Mouse (Mus musculus) gastrocnemius, adult 2 months (tissue): Measurements from ENCODE around the gene Dtd1. TPM values are rescaled to one million over a fixed set of nuclear protein-coding genes. Genes with fewer than 3 reads are reported as not detected.

Experiments
- DNase-seq: peaks from one replicate; pipeline ENCODE4 v3.0.0; 2022
- H3K27ac ChIP-seq: fragments of 200-600 bp; 2 replicates; pipeline ENCODE4 v1.8.1; 2022; ENCODE audit warnings: mild to moderate bottlenecking
- H3K4me3 ChIP-seq: fragments of 200-600 bp; 2 replicates; pipeline ENCODE4 v1.8.1; 2022; ENCODE audit warnings: mild to moderate bottlenecking, moderate library complexity
- CTCF ChIP-seq: fragments of 200-600 bp; IDR thresholded peaks from 2 replicates; pipeline ENCODE4 v1.8.1; 2022; ENCODE audit warnings: antibody characterized with exemption, mild to moderate bottlenecking, moderate library complexity
- intact Hi-C: fragments of 180-260 bp; cut with DNase I; formaldehyde crosslinking; loops from one replicate; pipeline ENCODE4 v1.15.1; 2025
- total RNA-seq, 2 experiments: library from RNA; stranded (reverse); gene quantifications; 2 replicates each; pipeline ENCODE4 v1.2.3; 2021

Dtd1 gene
- total RNA-seq, 2 experiments from 2014 or later, result 11.6 to 12.4 TPM

DNA sequence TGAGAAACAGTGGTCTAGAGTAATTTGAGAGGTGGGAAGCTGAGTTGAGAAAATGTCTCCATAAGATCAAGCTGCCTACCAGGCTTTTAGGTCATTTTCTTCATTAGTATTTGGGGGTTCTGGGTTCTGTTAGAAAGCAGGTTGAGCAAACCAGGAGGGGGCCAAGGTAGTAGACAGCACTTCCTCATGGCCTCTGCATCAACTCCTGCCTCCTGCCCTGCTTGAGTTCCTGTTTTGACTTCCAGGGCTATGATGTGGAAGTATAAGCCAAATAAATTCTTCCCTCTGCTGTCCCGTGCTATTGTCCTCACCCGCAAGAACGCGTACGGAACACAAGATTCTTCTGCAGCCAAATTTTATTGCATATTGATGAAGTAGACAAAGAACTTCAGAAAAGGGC is 165.5 kb downstream of the Dtd1 start:
- H3K4me3 ChIP-seq, result no peak overlapping the region
- no peak for TF ChIP-seq CTCF
- intact Hi-C loops, result no loop called here
- no peak overlapping the region for H3K27ac ChIP-seq
- DNase-seq, result no peak

DNA sequence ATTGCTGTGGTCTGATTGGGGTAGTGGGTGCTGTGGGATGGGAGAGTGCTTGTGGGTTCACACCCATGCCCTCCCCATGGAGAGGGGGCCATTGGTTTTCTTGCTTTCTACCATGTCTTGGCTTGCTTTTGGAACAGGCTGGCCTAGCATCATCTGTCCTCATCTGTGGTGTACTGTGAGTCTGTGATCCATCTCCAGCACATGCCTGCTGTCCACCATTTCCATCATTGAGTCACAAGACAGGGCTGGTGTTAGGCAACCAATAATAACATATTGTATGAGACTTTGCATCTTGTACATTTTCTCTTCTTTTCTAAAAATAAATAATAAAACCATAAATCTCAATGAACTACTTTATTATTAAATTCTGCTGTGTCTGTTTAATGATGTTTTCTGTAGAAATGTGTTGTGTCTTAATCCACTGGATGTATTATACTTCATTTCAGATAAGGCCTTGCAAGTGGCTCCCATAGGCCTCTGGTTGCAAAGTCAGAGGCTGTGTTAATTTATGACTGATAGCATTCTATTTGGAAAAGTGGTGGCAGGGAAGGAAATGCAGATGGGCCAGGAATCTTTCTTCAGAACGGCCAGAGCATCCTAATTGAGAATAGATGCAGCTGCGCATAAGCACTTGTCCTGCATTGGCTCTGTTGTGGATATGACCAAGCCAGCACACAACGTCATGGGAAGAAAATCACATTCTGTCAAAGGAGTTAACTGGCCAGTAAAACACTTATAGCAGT is 168.8 kb downstream of the Dtd1 start:
- intact Hi-C loops, result no loop called here
- DNase-seq, result no peak
- no peak overlapping the region for H3K4me3 ChIP-seq
- H3K27ac ChIP-seq, result no peak overlapping the region
- no peak for TF ChIP-seq CTCF

DNA sequence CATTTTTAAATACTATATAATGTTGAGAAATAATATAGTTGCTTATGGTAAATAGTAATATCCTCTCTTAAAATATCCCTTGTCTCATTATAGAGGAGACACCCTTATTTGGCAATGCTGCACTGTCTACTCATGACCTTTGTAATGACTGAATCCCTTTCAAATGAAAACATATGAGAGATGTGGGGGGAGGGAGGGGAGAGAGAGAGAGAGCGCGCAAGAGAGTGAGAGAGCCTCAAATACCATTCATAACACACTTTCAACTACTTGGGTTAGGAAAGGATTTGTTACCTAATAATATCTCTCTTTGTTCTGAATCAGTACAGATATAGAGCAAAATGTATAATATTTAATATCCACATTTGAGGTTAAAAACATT is 169.4 kb downstream of the Dtd1 start:
- intact Hi-C loops, result no loop called here
- no peak for TF ChIP-seq CTCF
- DNase-seq, result no peak
- H3K27ac ChIP-seq, result no peak overlapping the region
- H3K4me3 ChIP-seq, result no peak overlapping the region

DNA sequence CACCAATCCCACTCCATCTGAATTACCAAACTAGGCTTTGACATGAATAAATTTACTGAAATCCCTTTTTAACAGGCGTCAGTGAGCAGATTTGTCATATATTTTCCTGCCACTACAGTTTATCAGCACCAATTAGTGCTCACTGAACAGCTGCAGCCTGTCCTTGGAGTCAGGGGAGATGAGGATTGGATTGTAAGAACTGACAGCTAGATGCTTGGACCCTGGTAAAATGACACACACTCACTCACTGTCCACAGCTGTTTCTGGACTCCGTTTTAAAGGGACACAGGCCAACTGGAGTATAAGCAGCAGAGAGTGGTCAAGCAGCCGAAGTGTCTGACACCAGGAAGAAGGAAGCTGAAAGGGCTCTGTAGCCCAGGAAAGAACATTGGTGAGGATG is 169.9 kb downstream of the Dtd1 start:
- no peak for DNase-seq
- H3K4me3 ChIP-seq, result no peak overlapping the region
- H3K27ac ChIP-seq, result no peak overlapping the region
- intact Hi-C loops, result no loop called here
- no peak for TF ChIP-seq CTCF

DNA sequence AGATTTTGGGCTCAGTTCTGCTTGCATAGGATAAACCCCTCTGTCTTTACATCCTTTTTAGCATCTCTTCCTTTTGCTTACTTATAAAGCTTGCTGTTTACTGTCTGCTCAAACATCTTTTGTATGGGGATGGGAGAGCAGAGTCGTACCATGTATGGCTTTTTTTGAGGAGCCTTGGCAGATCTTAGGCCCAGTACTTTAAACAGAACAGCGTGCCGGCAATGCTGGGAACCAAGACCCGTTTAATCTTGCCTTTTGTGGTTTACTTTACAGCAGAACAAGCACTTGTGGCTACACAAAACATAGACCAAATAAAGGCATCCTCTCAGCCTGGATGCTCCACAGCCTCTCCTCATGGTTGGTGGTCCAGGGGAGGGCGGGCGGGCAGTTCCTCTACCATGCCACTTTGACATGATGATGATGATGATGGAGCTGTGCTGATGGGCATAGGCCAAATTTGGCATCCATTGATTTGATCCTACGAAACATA is 170.8 kb downstream of the Dtd1 start:
- no peak for DNase-seq
- Histone ChIP-seq H3K4me3 (no peak overlapping the region), H3K27ac (no peak overlapping the region)
- intact Hi-C loops, result no loop called here
- no peak for TF ChIP-seq CTCF

DNA sequence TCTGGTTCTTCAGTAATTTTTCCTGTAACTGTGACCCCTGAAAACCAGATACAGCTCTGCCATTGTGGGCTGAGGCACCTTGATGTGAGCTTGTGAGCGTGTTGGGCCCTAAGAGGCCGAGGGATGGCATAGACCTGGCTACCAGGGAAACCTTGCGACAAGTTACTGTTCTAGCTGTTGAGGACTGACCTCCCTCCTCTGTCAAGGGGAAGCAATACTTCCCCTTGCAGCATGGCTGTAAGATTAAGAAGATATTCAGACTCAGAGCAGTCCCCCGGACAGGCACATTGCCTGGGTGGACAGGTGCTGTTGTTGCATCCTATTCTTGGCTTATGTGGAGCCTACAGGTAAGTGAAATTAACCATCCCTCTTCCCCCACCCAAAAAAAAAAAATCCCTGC is 172.1 kb downstream of the Dtd1 start:
- intact Hi-C loops, result no loop called here
- TF ChIP-seq CTCF, result no peak
- no peak overlapping the region for H3K27ac ChIP-seq
- H3K4me3 ChIP-seq, result no peak overlapping the region
- no peak for DNase-seq

DNA sequence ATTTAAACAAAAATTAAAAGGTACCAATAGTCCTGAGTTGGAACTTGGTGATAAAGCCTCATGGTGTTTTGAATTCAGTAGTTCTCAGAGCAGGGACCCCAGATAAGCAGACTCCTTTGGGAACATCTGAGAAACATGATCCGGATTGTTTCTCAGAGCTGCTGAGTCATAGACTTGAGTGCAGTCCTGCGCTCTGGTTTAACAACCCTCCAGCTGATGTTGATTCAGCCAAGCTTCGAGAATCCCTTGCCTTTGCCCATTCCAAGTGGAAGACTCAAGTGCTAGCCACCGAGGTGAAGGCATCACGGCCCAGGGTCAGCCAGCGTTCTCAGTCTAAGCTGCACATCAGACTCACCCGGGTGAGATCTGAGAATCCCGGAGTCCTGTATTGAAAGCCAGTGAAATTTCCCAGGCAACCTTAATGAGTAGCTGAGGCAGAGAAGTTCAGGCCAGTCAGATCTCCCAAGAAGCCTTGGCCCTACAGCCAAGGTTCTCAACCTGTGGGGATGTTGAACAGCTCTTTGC is 175.0 kb downstream of the Dtd1 start:
- TF ChIP-seq CTCF, result no peak
- intact Hi-C loops, result no loop called here
- no peak overlapping the region for H3K27ac ChIP-seq
- peak; percentile 46 for DNase-seq
- H3K4me3 ChIP-seq, result no peak overlapping the region

DNA sequence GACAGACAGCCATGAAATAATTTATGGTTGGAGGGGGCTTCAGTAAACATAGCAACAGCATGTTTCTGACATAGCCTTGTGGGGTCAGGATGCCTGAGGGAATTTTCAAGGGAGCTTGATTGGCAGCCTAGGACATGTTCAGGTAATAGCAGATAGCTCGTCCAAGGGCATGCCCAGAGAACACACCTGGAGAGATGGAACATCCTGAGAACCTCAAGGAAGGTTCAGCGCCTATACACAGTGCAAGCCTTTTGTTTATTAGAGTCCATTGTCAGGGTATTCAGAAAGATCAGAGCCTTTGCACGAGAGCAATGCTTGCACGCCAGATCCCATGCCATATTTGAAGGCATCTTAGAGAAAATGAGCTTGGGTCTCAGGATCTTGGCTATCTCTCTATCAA is 175.9 kb downstream of the Dtd1 start:
- H3K4me3 ChIP-seq, result no peak overlapping the region
- TF ChIP-seq CTCF, result no peak
- DNase-seq, result no peak
- intact Hi-C loops, result no loop called here
- H3K27ac ChIP-seq, result no peak overlapping the region

DNA sequence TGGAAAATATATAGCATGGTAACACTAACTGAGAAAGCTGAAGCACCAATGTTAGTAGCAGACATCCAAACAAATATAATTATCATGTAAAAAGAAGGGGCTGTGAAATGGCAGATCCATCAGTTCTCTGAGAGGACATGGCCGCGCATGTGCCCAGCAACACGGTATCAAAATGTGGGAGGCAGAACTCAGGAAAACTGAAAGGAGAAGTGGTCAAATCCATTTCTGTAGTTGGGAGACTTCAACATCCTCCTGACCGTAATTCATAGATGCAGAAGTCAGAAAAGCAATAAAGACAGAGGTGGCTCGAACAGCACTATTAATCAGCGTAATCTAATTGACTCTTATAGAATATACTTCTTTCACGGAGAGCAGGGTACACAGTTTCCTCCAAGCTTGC is 179.6 kb downstream of the Dtd1 start:
- intact Hi-C loops, result no loop called here

DNA sequence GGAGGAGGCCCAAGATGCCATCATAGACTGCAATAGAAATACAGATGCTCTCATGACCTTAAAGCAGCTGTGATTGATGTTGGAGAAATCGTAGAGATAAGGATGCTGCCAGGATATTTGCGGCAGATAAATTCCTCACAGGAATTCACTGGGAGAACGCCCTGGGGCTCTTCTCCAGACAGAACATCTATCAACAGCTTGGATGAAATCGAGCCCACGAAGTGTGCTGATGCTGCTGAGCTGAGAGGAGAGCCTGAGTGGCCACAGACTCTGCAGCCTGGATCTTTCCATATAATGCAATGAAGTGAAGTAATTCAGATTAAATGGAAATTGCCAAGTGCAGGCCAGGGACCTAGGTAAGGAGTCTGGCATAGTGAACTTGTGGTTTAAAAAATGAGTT is 181.0 kb downstream of the Dtd1 start:
- Histone ChIP-seq H3K4me3 (no peak overlapping the region), H3K27ac (no peak overlapping the region)
- no peak for TF ChIP-seq CTCF
- intact Hi-C loops, result no loop called here
- no peak for DNase-seq

More for the DNA sequence above, 179.6 kb downstream of the Dtd1 start:
- Histone ChIP-seq H3K27ac (no peak overlapping the region), H3K4me3 (no peak overlapping the region)
- no peak for TF ChIP-seq CTCF
- DNase-seq, result no peak

DNA sequence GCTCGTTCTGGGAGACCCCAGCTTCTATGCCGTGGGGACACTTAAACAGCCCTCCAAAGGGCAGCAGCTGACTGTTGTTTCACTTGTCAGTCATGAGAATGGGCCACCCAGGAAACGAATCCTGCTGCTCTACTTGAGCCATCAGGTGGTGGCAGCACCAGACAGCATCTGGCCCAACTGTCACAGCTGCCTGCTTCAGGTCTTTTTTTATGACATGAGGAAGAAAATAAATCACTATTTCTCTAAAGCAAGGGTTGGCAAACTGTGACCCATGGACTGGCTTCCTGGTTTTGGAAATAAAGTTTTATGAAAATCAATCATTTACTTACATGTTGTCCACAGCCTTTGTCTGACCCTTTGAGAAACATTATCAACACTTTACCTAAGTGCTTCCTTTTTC is 182.2 kb downstream of the Dtd1 start:
- Histone ChIP-seq H3K27ac (no peak overlapping the region), H3K4me3 (no peak overlapping the region)
- TF ChIP-seq CTCF, result no peak
- intact Hi-C loops, result no loop called here
- DNase-seq, result no peak

DNA sequence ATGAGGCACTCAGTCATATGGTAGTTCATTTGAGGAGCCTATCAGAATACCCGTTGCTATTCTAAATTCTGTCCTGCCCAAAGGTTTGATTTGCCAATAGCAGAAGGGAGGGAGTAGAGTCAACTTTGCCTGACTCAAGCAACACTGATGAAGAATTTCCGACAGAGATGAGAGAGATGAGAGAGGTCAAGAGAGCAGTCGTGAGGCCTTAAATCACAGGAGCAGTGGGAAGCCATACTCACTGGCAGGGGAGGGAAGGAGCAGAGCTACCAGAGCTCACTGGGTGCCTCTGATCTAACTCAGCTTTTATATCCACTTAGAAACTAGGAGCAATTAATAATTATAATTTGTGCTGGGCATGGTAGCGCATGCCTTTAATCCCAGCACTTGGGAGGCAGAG is 182.8 kb downstream of the Dtd1 start:
- intact Hi-C loops, result no loop called here
- H3K4me3 ChIP-seq, result no peak overlapping the region
- TF ChIP-seq CTCF, result no peak
- no peak for DNase-seq
- H3K27ac ChIP-seq, result no peak overlapping the region

DNA sequence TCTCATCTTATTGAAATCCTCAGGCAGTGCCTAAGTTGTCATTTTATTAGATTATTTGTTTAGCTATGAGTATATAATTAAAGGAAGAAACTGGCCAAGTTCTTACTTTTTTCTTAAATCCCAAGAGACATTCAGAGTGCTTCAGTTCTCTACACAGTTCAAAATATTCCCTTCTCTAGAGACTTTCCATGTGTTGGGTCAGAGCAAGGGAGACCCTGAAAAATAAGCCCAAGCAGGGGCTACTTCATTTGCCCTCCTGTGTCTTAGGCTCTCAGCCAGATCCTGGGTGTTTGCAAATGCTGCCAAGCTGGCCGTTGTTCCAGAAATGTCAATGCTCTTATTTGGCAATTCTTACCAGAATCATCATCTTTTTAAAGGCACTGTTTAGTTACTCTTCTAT is 183.5 kb downstream of the Dtd1 start:
- no peak for TF ChIP-seq CTCF
- no peak overlapping the region for H3K4me3 ChIP-seq
- DNase-seq, result no peak
- H3K27ac ChIP-seq, result no peak overlapping the region
- intact Hi-C loops, result no loop called here

DNA sequence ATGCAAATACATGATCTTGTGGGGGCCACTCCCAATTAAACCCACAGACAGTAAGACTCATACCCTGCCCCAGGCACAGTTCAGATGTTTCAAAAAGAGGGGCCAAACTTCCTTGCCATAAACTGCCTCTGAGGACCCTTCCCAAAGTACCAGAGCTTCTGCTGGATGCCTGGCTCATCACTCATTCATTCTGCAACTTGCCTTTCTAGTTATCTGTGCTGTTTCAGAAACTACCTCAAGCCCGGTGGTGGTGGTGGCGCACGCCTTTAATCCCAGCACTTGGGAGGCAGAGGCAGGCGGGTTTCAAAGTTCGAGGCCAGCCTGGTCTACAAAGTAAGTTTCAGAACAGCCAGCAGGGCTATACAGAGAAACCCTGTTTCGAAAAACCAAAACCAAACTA is 184.1 kb downstream of the Dtd1 start:
- no peak for DNase-seq
- intact Hi-C loops, result no loop called here
- no peak for TF ChIP-seq CTCF
- H3K27ac ChIP-seq, result no peak overlapping the region
- no peak overlapping the region for H3K4me3 ChIP-seq
